Mouse (Mus musculus) adrenal gland, adult 8-10 months (tissue): Measurements from ENCODE around the gene Ddx24. TPM values are rescaled to one million over a fixed set of nuclear protein-coding genes. Genes with fewer than 3 reads are reported as not detected.

ENCODE experiments used
- total RNA-seq, 4 experiments: library from RNA; stranded (reverse); gene quantifications; 2 replicates each; pipeline ENCODE4 v1.2.4; 2022

Ddx24 gene
- total RNA-seq, 4 experiments from 2014 or later, result 131 to 169 (median 147) TPM

Other genes starting within 250 kb of the Ddx24 start
- 1 to 10 TPM; 1.9 to 3.9 (median 2.5) TPM for gene Prima1, start 183.7 kb downstream of the Ddx24 start, total RNA-seq
- not detected for gene Fam181a, start 114.9 kb downstream of the Ddx24 start, total RNA-seq
- gene Asb2, start 69.8 kb downstream of the Ddx24 start, total RNA-seq, result 1 to 10 TPM in 1 of 4 experiments, under 1 TPM in 3; 0.74 to 1.5 (median 0.83) TPM
- gene Otub2, start 37.1 kb downstream of the Ddx24 start, total RNA-seq, result 1 to 10 TPM; 3.8 to 6.6 (median 4.5) TPM
- 1 to 10 TPM in 3 of 4 experiments, under 1 TPM in 1; 0.99 to 3.4 (median 2.1) TPM for gene 9330161L09Rik, start 18.0 kb downstream of the Ddx24 start, total RNA-seq
- 1,000 to 10,000 TPM; 1,094 to 1,254 (median 1,159) TPM for gene Ifi27, start 8.4 kb upstream of the Ddx24 start, total RNA-seq
- gene Ifi27l2a, start 17.9 kb upstream of the Ddx24 start, total RNA-seq, result 100 to 1,000 TPM; 264 to 566 (median 340) TPM
- not detected for gene Ifi27l2b, start 31.4 kb upstream of the Ddx24 start, total RNA-seq
- gene Ppp4r4, start 106.5 kb upstream of the Ddx24 start, total RNA-seq, result 10 to 100 TPM in 1 of 4 experiments, 1 to 10 TPM in 3; 4.0 to 11.1 (median 7.3) TPM
- under 1 TPM in 3 of 4 experiments, not detected in 1; 0.25 to 0.61 (median 0.27) TPM for gene Serpina10, start 205.6 kb upstream of the Ddx24 start, total RNA-seq
- 10 to 100 TPM in 1 of 4 experiments, 1 to 10 TPM in 1, under 1 TPM in 2; 0.56 to 12.4 (median 4.6) TPM for gene Serpina6, start 231.4 kb upstream of the Ddx24 start, total RNA-seq